Mouse (Mus musculus) embryonic facial prominence, embryonic 13.5 days (tissue): ENCODE results near the gene Pld2. TPM values are rescaled to one million over a fixed set of nuclear protein-coding genes. Genes with fewer than 3 reads are reported as not detected.

Experiments
- ATAC-seq: fragments of 200-750 bp; cut with Nextera tagmentation; 2 replicates; pipeline ENCODE4 v1.8.0; 2017; ENCODE audit warnings: low read depth; ENCODE audit not compliant: insufficient number of reproducible peaks, insufficient read depth, low FRiP score, low TSS enrichment
- H3K27ac ChIP-seq: fragments of 300-500 bp; sonication (generic); 2 replicates; pipeline ENCODE4 v1.5.1; 2015; ENCODE audit warnings: moderate library complexity, mild to moderate bottlenecking, inconsistent platforms
- H3K27me3 ChIP-seq: fragments of 300-500 bp; sonication (generic); 2 replicates; pipeline ENCODE4 v1.6.1; 2015; ENCODE audit warnings: mild to moderate bottlenecking, inconsistent platforms
- H3K36me3 ChIP-seq: fragments of 300-500 bp; sonication (generic); 2 replicates; pipeline ENCODE4 v1.6.1; 2015; ENCODE audit warnings: mild to moderate bottlenecking, inconsistent platforms
- H3K4me1 ChIP-seq: fragments of 300-500 bp; sonication (generic); 2 replicates; pipeline ENCODE4 v1.6.1; 2015; ENCODE audit warnings: inconsistent platforms
- H3K4me2 ChIP-seq: fragments of 300-500 bp; sonication (generic); 2 replicates; pipeline ENCODE4 v1.6.1; 2015; ENCODE audit warnings: moderate library complexity, mild to moderate bottlenecking, inconsistent platforms
- H3K4me3 ChIP-seq: fragments of 300-500 bp; sonication (generic); 2 replicates; pipeline ENCODE4 v1.5.1; 2015; ENCODE audit warnings: mild to moderate bottlenecking, inconsistent platforms
- H3K9ac ChIP-seq: fragments of 300-500 bp; sonication (generic); 2 replicates; pipeline ENCODE4 v1.6.1; 2015; ENCODE audit warnings: mild to moderate bottlenecking, inconsistent platforms
- H3K9me3 ChIP-seq: fragments of 300-500 bp; sonication (generic); 2 replicates; pipeline ENCODE4 v1.6.1; 2016; ENCODE audit warnings: inconsistent platforms
- WGBS: fragments of 180-500 bp; shearing (Covaris S2); methylation state at CpG from one replicate; pipeline ENCODE4 v1.1.7; 2015; ENCODE audit warnings: mixed read lengths; 5-methylcytosine and 5-hydroxymethylcytosine counted together
- polyA plus RNA-seq: library from polyadenylated mRNA; unstranded; fragments of >200 nt; fragmentation: Nextera tagmentation; extraction: Ambion mirVana; gene quantifications from 2 replicates; pipeline ENCODE4 v1.2.1, GENCODE M21; 2015

Pld2 gene
- polyA plus RNA-seq, 1 experiment from 2014 or later: 5.3 TPM

DNA sequence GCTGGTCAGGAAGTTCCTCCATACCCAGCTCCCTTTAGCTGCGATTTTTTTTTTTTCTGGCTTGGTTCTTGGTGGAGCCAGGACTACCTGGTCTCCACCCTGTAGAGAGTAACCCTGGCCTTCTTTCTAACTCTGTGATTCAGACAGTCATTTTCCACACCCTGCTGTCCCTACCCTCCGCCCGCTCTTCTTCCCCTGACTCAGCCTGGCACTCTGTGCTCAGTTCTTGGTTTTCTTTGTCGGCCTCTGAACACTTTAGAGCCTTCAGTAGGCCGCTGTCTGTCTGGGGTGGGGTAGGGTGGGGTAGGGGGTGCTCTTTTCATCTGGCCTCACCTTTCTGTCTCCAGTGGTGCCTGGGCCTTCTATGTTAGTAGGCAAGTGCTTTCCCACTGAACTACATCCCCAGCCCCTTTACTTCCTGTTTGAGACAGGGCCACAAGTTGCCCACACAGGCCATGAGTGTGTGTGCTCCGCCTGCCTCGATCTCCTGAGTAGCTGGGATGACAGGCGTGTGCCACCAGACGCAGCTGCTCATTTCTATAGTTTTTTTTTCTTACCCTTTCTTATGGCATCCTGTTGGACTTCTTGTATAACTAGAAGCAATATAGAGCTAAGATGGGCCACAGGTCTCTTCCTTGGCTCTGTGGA, 40.0 kb downstream of the Pld2 start:
- WGBS: 76% methylated on average over 9 of the region's 9 CpGs
- no peak overlapping the region for H3K4me2 ChIP-seq
- no peaks in the 10 kb centered on the region; the same call in 1 of the 2 replicates for H3K36me3 ChIP-seq
- ATAC-seq: no peak
- H3K4me1 ChIP-seq: peaks cover 75% of the 10 kb centered on the region
- H3K9me3 ChIP-seq: no peaks in the 10 kb centered on the region
- H3K4me3 ChIP-seq: no peak overlapping the region
- H3K27ac ChIP-seq: peak overlapping the region; percentile 48
- no peaks in the 10 kb centered on the region for H3K27me3 ChIP-seq
- H3K9ac ChIP-seq: 0 out of 2 replicates have a peak overlapping the region, but pooled peaks have one; percentile 40

DNA sequence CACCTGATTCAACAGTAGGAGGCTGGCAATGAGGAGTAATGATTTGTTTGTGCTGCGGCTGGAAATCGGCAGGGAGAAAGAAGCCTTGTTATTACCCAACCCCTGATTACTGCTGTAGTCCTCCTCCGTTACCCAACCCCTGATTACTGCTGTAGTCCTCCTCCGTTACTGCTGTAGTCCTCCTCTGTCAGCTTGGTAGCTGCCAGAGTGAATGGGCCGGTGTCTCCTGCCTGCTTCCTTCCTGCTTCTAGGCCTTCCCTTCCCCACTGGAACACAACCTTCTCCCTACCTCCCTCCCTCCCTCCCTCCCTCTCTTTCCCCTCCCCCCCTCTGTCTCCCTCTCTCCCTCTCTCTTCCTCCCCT, 40.5 kb downstream of the Pld2 start:
- WGBS: 41% methylated on average over 5 of the region's 5 CpGs
- Histone ChIP-seq H3K4me3 (no peak overlapping the region), H3K27me3 (no peaks in the 10 kb centered on the region), H3K27ac (peak overlapping the region; percentile 48; the same call in 1 of the 2 replicates), H3K9ac (0 out of 2 replicates have a peak overlapping the region, but pooled peaks have one; percentile 40), H3K4me2 (no peak overlapping the region), H3K9me3 (no peaks in the 10 kb centered on the region), H3K4me1 (peaks cover 80% of the 10 kb centered on the region), H3K36me3 (no peaks in the 10 kb centered on the region; the same call in 1 of the 2 replicates)
- no peak for ATAC-seq

DNA sequence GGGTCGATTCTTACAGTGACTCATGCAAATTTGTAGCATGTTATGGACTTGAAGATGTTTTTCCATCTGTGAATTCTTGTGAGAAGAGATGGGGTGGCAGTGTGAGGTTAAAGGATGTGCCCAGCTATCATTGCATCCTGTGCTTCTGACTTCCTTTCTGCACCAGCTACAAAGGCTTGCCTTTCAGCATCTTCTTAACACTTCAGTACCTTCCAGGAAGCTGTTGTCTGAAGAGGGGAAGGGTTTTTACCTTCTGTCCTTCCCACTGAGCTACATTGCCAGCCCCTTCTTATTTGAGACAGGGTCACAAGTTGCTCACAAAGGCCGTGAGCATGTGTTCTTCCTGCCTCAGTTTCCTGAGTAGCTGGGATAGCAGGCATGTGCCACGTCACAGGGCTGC, 41.1 kb downstream of the Pld2 start:
- ATAC-seq: no peak
- H3K9me3 ChIP-seq: no peaks in the 10 kb centered on the region
- no peak overlapping the region for H3K27ac ChIP-seq
- no peak overlapping the region for H3K9ac ChIP-seq
- H3K4me3 ChIP-seq: no peak overlapping the region
- H3K4me1 ChIP-seq: peaks cover 86% of the 10 kb centered on the region
- 79% methylated on average over 3 of the region's 3 CpGs for WGBS
- no peak overlapping the region for H3K4me2 ChIP-seq
- no peaks in the 10 kb centered on the region for H3K27me3 ChIP-seq
- no peaks in the 10 kb centered on the region for H3K36me3 ChIP-seq

DNA sequence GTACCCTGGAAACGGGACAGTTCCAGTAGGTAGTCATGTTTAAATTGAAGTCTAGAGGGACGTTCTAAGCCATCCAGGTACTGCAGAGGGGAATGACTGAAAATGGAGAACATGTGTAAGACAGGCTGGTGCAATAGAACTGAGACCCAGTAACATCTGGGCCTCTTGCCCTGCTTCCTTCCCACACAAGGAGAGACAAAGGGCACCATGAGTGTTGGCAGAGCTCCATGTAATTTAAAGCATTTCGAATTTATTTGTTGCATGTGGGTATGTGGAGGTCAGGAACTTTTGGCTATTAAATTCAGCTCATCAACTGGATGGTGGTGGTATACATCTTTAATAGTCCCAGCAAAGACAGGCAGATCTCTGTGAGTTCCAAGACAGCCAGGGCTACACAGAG, 42.3 kb downstream of the Pld2 start:
- H3K27me3 ChIP-seq: no peaks in the 10 kb centered on the region
- no peak for ATAC-seq
- 30% methylated on average over 3 of the region's 3 CpGs for WGBS
- no peak overlapping the region for H3K4me3 ChIP-seq
- H3K9me3 ChIP-seq: no peaks in the 10 kb centered on the region
- H3K4me1 ChIP-seq: peaks cover 78% of the 10 kb centered on the region
- no peaks in the 10 kb centered on the region for H3K36me3 ChIP-seq
- no peak overlapping the region for H3K4me2 ChIP-seq
- peak overlapping the region; percentile 80; the same call in 1 of the 2 replicates for H3K27ac ChIP-seq
- no peak overlapping the region for H3K9ac ChIP-seq

DNA sequence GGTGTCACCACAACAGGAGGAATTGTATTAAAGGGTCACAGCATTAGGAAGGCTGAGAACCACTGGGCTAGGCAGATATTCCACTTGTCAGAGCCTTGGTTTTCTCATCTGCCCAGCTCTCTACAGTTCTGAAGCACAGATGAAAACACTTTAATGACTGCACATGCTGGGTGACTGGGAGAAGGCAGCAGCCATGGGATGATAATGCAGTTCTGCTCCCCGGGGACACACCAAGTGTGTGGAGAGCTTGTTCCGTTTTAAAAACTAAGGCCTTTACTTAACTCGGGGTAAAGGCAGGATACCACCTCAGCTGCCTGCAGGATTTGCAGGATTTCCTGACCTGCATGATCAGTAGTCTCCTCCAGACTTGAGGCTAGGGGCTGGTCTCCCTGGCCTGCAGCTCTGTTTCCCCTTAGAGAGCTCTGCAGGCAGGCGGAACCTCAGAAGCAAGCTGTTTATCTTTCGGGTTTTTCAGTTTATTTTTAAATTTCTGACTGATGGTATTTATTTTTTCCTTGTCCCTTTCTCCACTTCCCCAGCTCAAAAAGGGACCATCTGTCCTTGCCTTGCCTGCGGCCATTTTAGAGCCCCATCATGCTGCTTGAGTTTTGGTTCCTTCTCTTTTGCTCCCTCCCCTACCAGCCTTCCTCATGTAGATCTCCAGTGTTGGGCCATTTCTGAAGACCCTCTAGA, 43.3 kb downstream of the Pld2 start:
- Histone ChIP-seq H3K4me1 (peaks cover 68% of the 10 kb centered on the region), H3K4me3 (no peak overlapping the region), H3K36me3 (no peaks in the 10 kb centered on the region), H3K27me3 (no peaks in the 10 kb centered on the region), H3K4me2 (no peak overlapping the region), H3K27ac (peak overlapping the region; percentile 80), H3K9me3 (no peaks in the 10 kb centered on the region), H3K9ac (no peak overlapping the region)
- no peak for ATAC-seq
- 41% methylated on average over 6 of the region's 6 CpGs for WGBS

DNA sequence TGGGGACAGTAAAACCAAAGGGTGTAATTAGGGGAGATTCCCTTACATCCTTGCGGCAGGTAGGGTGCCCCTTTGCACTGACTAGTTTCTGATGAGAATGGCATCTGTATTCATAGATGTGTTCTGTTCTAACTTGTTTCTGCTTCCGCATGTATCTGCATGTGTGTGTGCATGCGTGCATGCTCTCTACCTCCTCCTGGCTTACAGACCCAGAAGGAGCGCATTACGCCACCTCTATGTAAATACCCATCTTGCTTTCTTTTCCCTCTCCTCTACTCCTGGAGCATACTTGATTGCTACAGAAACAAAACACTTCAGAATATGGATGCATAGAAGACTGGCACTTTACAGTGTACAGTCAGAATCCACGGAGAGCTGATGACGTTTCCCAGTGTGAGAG, 43.9 kb downstream of the Pld2 start:
- no peak for ATAC-seq
- H3K27ac ChIP-seq: peak overlapping the region; percentile 80

DNA sequence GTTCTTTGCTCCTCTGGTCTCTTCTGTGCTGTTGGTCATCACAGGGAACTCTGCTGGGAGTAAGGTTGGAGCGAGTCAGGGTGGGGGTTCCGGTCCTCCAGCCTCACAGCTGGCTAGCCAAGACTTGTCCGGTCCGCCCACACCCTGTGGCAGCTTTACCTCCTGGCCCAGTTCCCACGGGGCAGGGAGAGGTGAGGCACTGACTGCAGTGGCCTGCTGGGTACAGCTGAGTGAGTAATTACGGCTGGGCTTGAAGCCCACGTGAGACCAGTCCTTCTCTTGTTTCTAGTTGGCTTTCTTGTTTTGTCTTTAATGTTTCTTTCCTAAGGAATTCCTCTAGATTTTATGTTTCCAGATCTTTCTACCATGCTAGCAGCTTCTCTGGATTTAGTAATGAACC, 45.6 kb downstream of the Pld2 start:
- 39% methylated on average over 7 of the region's 7 CpGs for WGBS
- H3K27ac ChIP-seq: peak overlapping the region; percentile 65
- H3K4me3 ChIP-seq: no peak overlapping the region
- H3K9me3 ChIP-seq: no peaks in the 10 kb centered on the region
- no peak overlapping the region for H3K4me2 ChIP-seq
- no peaks in the 10 kb centered on the region for H3K27me3 ChIP-seq
- ATAC-seq: peak; percentile 56; the same call in 1 of the 2 replicates
- no peaks in the 10 kb centered on the region for H3K36me3 ChIP-seq
- peaks cover 45% of the 10 kb centered on the region for H3K4me1 ChIP-seq
- H3K9ac ChIP-seq: peak overlapping the region; percentile 21; the same call in 1 of the 2 replicates

More for the DNA sequence above, 43.9 kb downstream of the Pld2 start:
- no peak overlapping the region for H3K4me3 ChIP-seq
- H3K4me2 ChIP-seq: no peak overlapping the region
- WGBS: 75% methylated on average over 7 of the region's 7 CpGs
- H3K36me3 ChIP-seq: no peaks in the 10 kb centered on the region
- peaks cover 62% of the 10 kb centered on the region for H3K4me1 ChIP-seq
- H3K9ac ChIP-seq: no peak overlapping the region
- no peaks in the 10 kb centered on the region for H3K27me3 ChIP-seq
- no peaks in the 10 kb centered on the region for H3K9me3 ChIP-seq

DNA sequence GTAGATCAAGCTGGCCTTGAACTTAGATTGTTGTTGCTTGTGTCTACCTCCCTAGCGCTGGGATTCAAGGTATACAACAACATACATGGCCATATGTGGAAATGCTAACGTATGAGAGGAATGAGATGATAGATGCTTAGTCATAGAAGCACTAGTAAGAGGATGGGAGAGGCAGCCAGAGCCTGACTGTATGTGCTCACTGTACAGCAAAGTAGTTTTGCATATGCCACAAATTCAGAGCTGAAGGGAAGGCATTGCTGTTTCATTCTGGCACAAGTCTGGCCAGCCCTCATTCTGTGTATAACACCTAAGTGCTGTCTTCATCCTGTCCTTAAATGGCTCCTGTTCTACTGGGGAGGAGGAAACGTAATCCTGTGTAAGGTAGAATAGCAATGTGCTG, 46.4 kb downstream of the Pld2 start:
- Histone ChIP-seq H3K9me3 (no peaks in the 10 kb centered on the region), H3K27me3 (no peaks in the 10 kb centered on the region), H3K4me1 (peaks cover 44% of the 10 kb centered on the region), H3K4me3 (no peak overlapping the region), H3K36me3 (no peaks in the 10 kb centered on the region), H3K27ac (no peak overlapping the region), H3K4me2 (no peak overlapping the region), H3K9ac (no peak overlapping the region)
- ATAC-seq: no peak
- 84% methylated on average over 3 of the region's 3 CpGs for WGBS

DNA sequence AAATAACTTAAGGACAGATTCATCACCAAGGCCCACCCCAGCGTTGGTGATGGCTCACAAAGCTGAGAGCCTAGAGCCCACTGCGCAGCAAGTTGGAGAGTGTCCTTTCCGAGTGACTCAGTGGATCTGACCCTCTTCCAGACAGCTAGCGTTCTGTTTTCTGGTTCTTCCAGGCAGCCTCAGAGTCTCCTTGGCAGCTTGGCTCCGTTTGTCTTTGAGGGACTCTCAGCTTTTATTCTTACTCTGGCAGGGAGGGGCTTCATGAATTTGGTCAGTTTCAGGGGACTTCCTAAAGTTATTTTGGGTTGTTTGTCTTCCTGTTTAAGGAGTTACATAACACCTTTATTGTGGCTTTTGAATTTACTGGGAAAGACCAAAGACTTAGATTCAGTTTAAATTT, 47.1 kb downstream of the Pld2 start:
- no peak overlapping the region for H3K27ac ChIP-seq
- peaks cover 45% of the 10 kb centered on the region for H3K4me1 ChIP-seq
- H3K9me3 ChIP-seq: no peaks in the 10 kb centered on the region
- H3K27me3 ChIP-seq: no peaks in the 10 kb centered on the region
- 80% methylated on average over 5 of the region's 5 CpGs for WGBS
- no peak overlapping the region for H3K4me3 ChIP-seq
- H3K36me3 ChIP-seq: no peaks in the 10 kb centered on the region
- no peak overlapping the region for H3K9ac ChIP-seq
- no peak overlapping the region for H3K4me2 ChIP-seq
- ATAC-seq: no peak

DNA sequence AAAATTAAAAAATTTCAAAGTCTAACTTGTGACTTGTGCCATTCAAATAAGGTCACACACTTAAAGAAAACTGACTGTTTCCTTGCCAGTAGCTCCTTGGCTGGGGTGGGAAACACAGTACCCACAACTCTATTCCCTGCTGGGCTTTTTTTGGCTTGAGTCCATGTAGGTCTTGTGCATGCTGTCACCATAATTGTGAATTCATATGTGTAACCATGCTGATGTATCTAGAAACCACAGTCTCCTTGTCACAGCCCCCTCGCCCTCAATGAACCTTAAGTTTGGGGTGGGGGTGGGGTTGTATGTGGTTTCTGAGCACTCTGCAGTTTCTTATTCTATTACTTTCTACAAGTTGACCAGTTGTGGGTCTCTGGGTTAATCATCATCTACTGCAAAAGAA, 51.9 kb downstream of the Pld2 start:
- WGBS: 88% methylated on average over 1 of the region's 1 CpGs
- ATAC-seq: no peak
- peaks cover 1% of the 10 kb centered on the region; the same call in 1 of the 2 replicates for H3K36me3 ChIP-seq
- no peak overlapping the region for H3K4me3 ChIP-seq
- H3K4me2 ChIP-seq: no peak overlapping the region
- H3K4me1 ChIP-seq: peaks cover 8% of the 10 kb centered on the region; the same call in 1 of the 2 replicates
- no peaks in the 10 kb centered on the region for H3K27me3 ChIP-seq
- no peak overlapping the region for H3K9ac ChIP-seq
- H3K9me3 ChIP-seq: no peaks in the 10 kb centered on the region
- H3K27ac ChIP-seq: no peak overlapping the region

DNA sequence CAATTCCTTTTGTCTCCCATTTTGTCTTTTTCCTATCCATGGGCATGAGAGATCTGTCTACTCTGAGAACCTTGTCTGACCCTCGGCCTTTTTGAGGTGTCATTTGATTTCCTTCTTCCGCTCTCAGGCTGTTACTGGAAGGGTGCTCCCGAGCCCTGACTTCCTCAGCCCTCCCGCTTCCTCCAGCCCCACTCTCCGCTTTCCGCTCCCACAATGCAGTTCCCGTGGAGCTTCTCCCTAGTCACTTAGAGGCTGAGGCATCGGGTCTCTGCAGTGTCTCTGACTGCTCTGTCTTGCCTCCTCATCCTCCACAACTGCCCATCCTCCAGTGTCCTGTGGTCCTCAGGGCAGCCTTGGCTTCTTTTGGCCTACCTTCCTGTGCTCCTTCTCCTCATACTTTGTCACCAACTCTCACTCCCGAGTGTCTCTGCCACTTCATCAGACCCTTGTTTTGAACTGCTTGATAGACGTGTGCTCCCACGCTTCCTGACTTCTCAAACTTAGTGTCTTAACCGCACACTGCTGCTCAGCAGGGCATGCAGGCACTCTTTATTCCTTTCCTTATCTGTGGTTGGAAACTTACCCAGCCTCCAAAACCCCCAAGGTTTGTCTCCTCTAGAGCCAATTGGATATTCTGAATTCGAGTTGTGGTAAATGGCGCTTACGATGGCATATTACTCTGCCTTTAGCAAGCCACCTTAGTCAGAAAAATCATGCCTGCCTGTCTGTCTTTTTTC, 54.6 kb downstream of the Pld2 start:
- ATAC-seq: no peak
- 87% methylated on average over 15 of the region's 15 CpGs for WGBS

More for the DNA sequence above, 54.6 kb downstream of the Pld2 start:
- Histone ChIP-seq H3K27ac (no peak overlapping the region), H3K4me3 (no peak overlapping the region), H3K27me3 (no peaks in the 10 kb centered on the region), H3K4me1 (peaks cover 8% of the 10 kb centered on the region; the same call in 1 of the 2 replicates), H3K36me3 (peaks cover 28% of the 10 kb centered on the region), H3K9ac (no peak overlapping the region), H3K9me3 (no peaks in the 10 kb centered on the region), H3K4me2 (no peak overlapping the region)
